Mouse (Mus musculus): ENCODE measurements around the gene Fam43b. TPM values are rescaled to one million over a fixed set of nuclear protein-coding genes. Genes with fewer than 3 reads are reported as not detected.

Gene Fam43b
- polyA plus RNA-seq, 1 experiment from 2014 or later: 8.4 TPM

DNA sequence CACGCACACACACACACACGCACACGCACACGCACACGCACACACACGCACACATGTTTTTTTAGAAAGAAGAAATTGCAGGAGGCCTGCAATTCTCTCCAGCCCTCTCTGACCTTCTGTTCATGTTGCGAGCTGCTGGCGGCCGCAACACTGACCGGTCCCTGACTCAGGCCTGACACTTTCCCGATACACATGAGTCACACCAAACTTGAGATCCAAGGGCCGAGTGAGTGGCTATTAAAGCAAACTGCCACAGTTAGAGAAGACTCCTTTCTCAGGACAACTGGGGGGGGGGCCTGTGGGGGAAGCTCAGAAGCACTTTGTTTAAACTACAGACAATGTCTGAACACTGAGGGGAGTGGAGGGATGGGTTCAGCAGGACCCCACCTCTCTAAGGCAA is 39.8 kb downstream of the Fam43b start:
- no peaks in the 10 kb centered on the region; the same call in 1 of the 2 replicates for H3K4me1 ChIP-seq (replicated peaks; ENCODE audit: control insufficient read depth, insufficient read depth, low read length)
- ATAC-seq: no peak
- H3K9ac ChIP-seq (replicated peaks; ENCODE audit: low read depth, low read length): no peak overlapping the region
- no peaks in the 10 kb centered on the region for H3K9me3 ChIP-seq (ENCODE audit: control insufficient read depth, low read length)
- no peaks in the 10 kb centered on the region for H3K27me3 ChIP-seq (replicated peaks; ENCODE audit: control insufficient read depth, insufficient read depth, low read length)
- no peak overlapping the region for H3K4me3 ChIP-seq (replicated peaks; ENCODE audit: low read length)
- no peak overlapping the region for H3K27ac ChIP-seq (ENCODE audit: low read length)
- H3K36me3 ChIP-seq (ENCODE audit: control insufficient read depth, insufficient read depth): no peaks in the 10 kb centered on the region
- H3K4me2 ChIP-seq (ENCODE audit: low read length): no peak overlapping the region
- WGBS: 93% methylated on average over 12 of the region's 12 CpGs

DNA sequence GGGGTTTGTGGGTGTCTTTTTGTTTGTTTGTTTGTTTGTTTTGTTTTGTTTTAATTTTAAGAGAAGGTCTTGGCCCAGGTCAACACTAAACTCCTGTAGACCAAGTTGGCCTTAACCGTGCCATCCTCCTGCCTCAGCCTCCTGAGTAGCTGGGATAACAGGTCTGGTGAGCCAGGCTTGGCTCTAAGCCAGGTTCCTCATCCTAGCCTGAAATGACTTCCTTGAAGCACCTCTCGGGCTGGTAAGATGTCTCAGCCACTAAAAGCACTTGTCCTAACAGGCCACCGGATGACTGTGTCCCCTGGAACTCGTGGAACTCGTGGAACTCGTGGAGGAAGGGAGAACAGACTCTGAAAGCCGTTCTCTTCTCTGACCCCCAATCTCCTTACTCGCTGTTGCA is 40.2 kb downstream of the Fam43b start:
- H3K36me3 ChIP-seq (ENCODE audit: control insufficient read depth, insufficient read depth): no peaks in the 10 kb centered on the region
- no peaks in the 10 kb centered on the region for H3K27me3 ChIP-seq (replicated peaks; ENCODE audit: control insufficient read depth, insufficient read depth, low read length)
- no peak overlapping the region for H3K9ac ChIP-seq (replicated peaks; ENCODE audit: low read depth, low read length)
- no peaks in the 10 kb centered on the region for H3K4me1 ChIP-seq (replicated peaks; ENCODE audit: control insufficient read depth, insufficient read depth, low read length)
- H3K4me2 ChIP-seq (ENCODE audit: low read length): no peak overlapping the region
- ATAC-seq: no peak
- H3K27ac ChIP-seq (ENCODE audit: low read length): no peak overlapping the region
- H3K4me3 ChIP-seq (replicated peaks; ENCODE audit: low read length): no peak overlapping the region
- no peaks in the 10 kb centered on the region for H3K9me3 ChIP-seq (ENCODE audit: control insufficient read depth, low read length)
- WGBS: 86% methylated on average over 8 of the region's 8 CpGs

DNA sequence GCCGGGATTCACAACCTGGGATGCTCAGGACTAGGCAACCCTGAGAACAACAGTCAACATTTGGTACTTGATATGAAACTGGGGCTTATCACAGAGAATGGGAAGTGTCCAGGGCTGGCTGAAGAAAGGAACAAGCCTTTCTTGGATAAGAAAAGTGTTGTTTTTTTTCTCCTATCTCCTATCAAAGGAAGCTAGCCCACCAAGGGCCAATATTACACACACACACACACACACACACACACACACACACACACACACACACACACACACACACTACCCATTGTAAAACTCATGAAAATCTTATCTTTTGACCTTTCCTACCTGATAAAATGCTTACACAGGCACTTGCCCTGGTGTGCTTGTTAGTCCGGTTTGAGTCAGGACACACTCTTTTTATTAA is 40.8 kb downstream of the Fam43b start:
- H3K9me3 ChIP-seq (ENCODE audit: control insufficient read depth, low read length): no peaks in the 10 kb centered on the region
- no peaks in the 10 kb centered on the region for H3K36me3 ChIP-seq (ENCODE audit: control insufficient read depth, insufficient read depth)
- no peak overlapping the region for H3K4me2 ChIP-seq (ENCODE audit: low read length)
- H3K4me1 ChIP-seq (replicated peaks; ENCODE audit: control insufficient read depth, insufficient read depth, low read length): no peaks in the 10 kb centered on the region
- 94% methylated on average over 2 of the region's 2 CpGs for WGBS
- no peak overlapping the region for H3K9ac ChIP-seq (replicated peaks; ENCODE audit: low read depth, low read length)
- H3K4me3 ChIP-seq (replicated peaks; ENCODE audit: low read length): no peak overlapping the region
- H3K27me3 ChIP-seq (replicated peaks; ENCODE audit: control insufficient read depth, insufficient read depth, low read length): no peaks in the 10 kb centered on the region
- no peak for ATAC-seq
- H3K27ac ChIP-seq (ENCODE audit: low read length): no peak overlapping the region

DNA sequence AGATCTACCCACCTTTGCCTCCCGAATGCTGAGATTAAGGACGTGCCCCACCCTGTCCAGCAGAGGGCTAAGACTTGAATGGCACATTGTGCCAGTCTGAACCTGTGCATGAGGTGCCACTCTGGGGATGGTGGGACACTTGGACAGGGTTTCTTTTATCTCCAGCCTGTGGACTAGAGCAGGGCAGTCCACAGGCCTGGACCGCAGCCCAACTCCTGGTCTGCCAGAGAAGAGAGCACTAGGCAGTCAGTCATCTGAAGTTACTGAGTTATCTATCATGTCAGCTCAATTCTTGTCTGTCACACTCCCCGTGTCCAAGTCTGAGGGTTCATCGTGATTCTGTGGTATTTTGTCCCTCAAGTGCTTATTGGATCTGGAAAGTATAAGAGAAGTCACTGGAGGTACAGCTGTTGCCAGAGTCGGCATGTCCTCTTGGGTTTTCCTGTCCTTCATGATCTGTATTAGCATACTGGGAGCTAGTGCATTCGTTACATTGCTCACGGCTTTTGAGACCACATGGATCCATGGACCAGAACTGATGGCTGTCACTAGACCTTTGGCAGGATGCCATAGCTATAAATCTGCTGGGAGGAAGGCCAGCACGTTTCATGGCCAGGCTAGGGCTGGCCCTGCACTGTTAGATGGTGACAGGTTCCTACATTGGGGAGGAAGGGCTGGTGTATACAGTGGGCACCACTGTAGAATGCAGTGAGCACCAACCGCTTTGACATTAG is 42.7 kb downstream of the Fam43b start:
- ATAC-seq: no peak
- H3K4me1 ChIP-seq (replicated peaks; ENCODE audit: control insufficient read depth, insufficient read depth, low read length): no peaks in the 10 kb centered on the region
- no peak overlapping the region for H3K27ac ChIP-seq (ENCODE audit: low read length)
- no peak overlapping the region for H3K4me2 ChIP-seq (ENCODE audit: low read length)
- WGBS: 80% methylated on average over 10 of the region's 10 CpGs
- H3K36me3 ChIP-seq (ENCODE audit: control insufficient read depth, insufficient read depth): no peaks in the 10 kb centered on the region
- H3K9me3 ChIP-seq (ENCODE audit: control insufficient read depth, low read length): no peaks in the 10 kb centered on the region
- H3K27me3 ChIP-seq (replicated peaks; ENCODE audit: control insufficient read depth, insufficient read depth, low read length): no peaks in the 10 kb centered on the region
- no peak overlapping the region for H3K9ac ChIP-seq (replicated peaks; ENCODE audit: low read depth, low read length)
- H3K4me3 ChIP-seq (replicated peaks; ENCODE audit: low read length): no peak overlapping the region

DNA sequence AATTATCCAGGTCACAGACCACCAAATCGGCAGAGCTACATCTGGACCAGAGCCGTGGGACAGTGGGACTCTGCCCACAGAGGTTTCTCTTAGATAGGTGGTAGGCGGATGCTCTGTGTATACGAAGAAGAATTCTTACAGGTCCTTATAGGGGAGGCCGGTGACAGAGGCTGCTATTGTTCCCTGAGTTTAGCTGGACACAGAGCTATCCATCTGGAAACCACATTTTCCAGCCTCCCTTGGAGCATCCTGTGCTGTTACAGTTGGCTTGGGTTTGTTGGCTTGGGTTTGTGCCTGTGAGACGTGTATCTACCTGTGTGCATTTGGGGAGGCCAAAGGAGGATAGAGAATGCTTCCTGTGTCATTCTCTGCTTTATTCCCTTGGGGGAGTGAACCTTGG is 43.6 kb downstream of the Fam43b start:
- H3K36me3 ChIP-seq (ENCODE audit: control insufficient read depth, insufficient read depth): no peaks in the 10 kb centered on the region
- H3K27ac ChIP-seq (ENCODE audit: low read length): no peak overlapping the region
- no peaks in the 10 kb centered on the region for H3K9me3 ChIP-seq (ENCODE audit: control insufficient read depth, low read length)
- H3K4me3 ChIP-seq (replicated peaks; ENCODE audit: low read length): no peak overlapping the region
- H3K27me3 ChIP-seq (replicated peaks; ENCODE audit: control insufficient read depth, insufficient read depth, low read length): no peaks in the 10 kb centered on the region
- ATAC-seq: no peak
- no peak overlapping the region for H3K9ac ChIP-seq (replicated peaks; ENCODE audit: low read depth, low read length)
- H3K4me1 ChIP-seq (replicated peaks; ENCODE audit: control insufficient read depth, insufficient read depth, low read length): no peaks in the 10 kb centered on the region
- 85% methylated on average over 6 of the region's 6 CpGs for WGBS
- H3K4me2 ChIP-seq (ENCODE audit: low read length): no peak overlapping the region

DNA sequence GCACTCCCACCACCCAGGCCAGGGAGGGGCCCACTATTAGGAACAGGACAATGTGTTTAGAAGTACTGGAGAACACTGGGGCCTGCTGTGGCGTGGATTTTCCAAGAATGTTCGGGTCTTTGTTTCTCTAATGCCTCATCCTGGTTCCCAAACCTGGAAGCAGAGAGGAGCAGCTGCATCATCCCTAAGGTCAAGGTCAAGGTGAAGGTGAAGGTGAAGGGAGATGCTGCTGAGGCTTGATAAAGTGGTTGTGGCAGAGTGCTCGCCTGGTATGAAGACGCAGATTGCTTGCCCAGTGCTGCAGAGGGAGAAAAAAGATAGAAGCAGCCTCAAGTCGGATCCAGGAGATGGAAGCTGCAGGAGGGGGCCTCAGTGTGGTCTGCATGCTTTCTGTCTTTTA is 44.5 kb downstream of the Fam43b start:
- no peak overlapping the region for H3K9ac ChIP-seq (replicated peaks; ENCODE audit: low read depth, low read length)
- ATAC-seq: no peak
- no peak overlapping the region for H3K4me2 ChIP-seq (ENCODE audit: low read length)
- no peak overlapping the region for H3K27ac ChIP-seq (ENCODE audit: low read length)
- H3K4me3 ChIP-seq (replicated peaks; ENCODE audit: low read length): no peak overlapping the region
- no peaks in the 10 kb centered on the region for H3K27me3 ChIP-seq (replicated peaks; ENCODE audit: control insufficient read depth, insufficient read depth, low read length)
- H3K36me3 ChIP-seq (ENCODE audit: control insufficient read depth, insufficient read depth): no peaks in the 10 kb centered on the region
- 86% methylated on average over 5 of the region's 5 CpGs for WGBS
- H3K4me1 ChIP-seq (replicated peaks; ENCODE audit: control insufficient read depth, insufficient read depth, low read length): no peaks in the 10 kb centered on the region
- no peaks in the 10 kb centered on the region for H3K9me3 ChIP-seq (ENCODE audit: control insufficient read depth, low read length)

DNA sequence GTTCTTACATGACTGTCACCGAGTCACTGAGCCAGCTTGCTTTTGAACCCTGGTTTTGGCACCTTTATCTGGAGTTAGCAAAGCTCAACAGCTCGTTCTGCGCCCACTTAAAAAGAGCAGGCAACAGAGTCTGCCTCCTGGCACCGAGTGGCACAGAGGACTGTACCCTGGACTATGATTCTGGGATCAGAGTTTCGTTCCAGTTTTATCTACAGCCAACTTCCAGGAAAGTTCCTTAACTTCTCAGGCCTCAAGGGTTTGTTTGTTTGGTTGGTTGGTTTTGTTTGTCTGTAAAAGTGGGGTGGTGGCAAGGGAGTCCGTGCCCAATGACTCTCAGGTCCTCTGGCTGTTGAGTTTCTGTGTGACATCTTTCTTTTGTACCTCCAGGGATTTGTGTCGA is 47.6 kb downstream of the Fam43b start:
- Histone ChIP-seq H3K9me3 (ENCODE audit: control insufficient read depth, low read length) (no peaks in the 10 kb centered on the region), H3K27me3 (replicated peaks; ENCODE audit: control insufficient read depth, insufficient read depth, low read length) (no peaks in the 10 kb centered on the region), H3K27ac (ENCODE audit: low read length) (no peak overlapping the region), H3K4me2 (ENCODE audit: low read length) (no peak overlapping the region), H3K4me1 (replicated peaks; ENCODE audit: control insufficient read depth, insufficient read depth, low read length) (no peaks in the 10 kb centered on the region), H3K4me3 (replicated peaks; ENCODE audit: low read length) (no peak overlapping the region), H3K36me3 (ENCODE audit: control insufficient read depth, insufficient read depth) (no peaks in the 10 kb centered on the region), H3K9ac (replicated peaks; ENCODE audit: low read depth, low read length) (no peak overlapping the region)
- no peak for ATAC-seq
- WGBS: 80% methylated on average over 7 of the region's 7 CpGs

DNA sequence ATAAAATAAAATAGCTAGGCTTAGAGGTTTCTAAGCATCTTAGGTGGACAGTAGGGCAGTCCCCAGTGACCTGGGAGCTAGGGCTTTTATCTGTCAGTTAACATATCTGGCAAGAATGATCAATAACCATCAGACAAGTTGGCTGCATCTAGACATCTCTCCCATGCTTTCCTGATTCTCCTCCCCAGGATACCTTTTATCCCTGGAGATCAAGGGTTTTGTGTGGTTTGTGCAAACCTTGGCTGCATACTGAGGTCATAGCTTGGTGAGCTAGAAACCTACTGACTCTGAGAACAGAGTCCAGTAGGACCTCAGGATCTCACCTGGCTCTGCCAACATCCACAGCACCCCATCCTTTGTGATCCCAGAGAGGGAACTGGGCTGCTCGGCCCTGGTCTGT is 49.0 kb downstream of the Fam43b start:
- ATAC-seq: no peak
- H3K4me3 ChIP-seq (replicated peaks; ENCODE audit: low read length): no peak overlapping the region

DNA sequence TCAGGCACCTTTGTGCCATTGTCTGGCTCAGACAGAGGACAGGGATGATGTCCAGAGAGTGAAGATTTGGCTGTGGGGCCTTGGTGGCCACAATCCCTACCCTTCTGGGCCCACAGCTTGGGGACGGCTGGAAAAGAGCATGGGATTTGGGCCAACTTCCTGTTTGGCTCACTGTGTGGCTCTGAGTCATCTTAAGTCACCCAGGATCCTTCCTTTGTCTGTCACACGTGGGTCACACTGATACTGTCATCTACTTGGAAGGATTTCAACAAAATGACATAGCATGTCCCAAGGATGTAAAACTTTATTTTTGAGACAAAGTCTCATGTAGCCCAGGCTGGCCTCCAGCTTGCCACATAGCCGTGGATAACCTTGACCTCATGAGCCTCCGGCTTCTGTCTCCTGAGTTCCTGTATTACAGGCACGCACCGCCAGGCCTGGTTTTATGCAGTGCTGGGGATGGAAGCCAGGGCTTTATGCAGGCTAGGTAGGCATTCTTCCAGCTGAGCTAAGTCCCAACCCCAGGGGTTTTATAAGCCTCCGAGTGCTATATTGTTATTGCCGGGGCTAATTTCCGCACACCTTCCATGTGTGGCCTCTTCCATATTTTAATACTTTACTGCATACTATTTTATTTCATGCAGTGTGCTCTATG is 51.3 kb downstream of the Fam43b start:
- no peaks in the 10 kb centered on the region for H3K36me3 ChIP-seq (ENCODE audit: control insufficient read depth, insufficient read depth)
- no peak overlapping the region for H3K4me3 ChIP-seq (replicated peaks; ENCODE audit: low read length)
- 70% methylated on average over 9 of the region's 9 CpGs for WGBS
- H3K27ac ChIP-seq (ENCODE audit: low read length): no peak overlapping the region
- H3K27me3 ChIP-seq (replicated peaks; ENCODE audit: control insufficient read depth, insufficient read depth, low read length): no peaks in the 10 kb centered on the region
- ATAC-seq: no peak
- H3K4me2 ChIP-seq (ENCODE audit: low read length): no peak overlapping the region
- H3K9me3 ChIP-seq (ENCODE audit: control insufficient read depth, low read length): no peaks in the 10 kb centered on the region
- no peak overlapping the region for H3K9ac ChIP-seq (replicated peaks; ENCODE audit: low read depth, low read length)
- H3K4me1 ChIP-seq (replicated peaks; ENCODE audit: control insufficient read depth, insufficient read depth, low read length): no peaks in the 10 kb centered on the region

More for the DNA sequence above, 49.0 kb downstream of the Fam43b start:
- no peaks in the 10 kb centered on the region for H3K9me3 ChIP-seq (ENCODE audit: control insufficient read depth, low read length)
- no peak overlapping the region for H3K9ac ChIP-seq (replicated peaks; ENCODE audit: low read depth, low read length)
- H3K4me1 ChIP-seq (replicated peaks; ENCODE audit: control insufficient read depth, insufficient read depth, low read length): no peaks in the 10 kb centered on the region
- 68% methylated on average over 1 of the region's 1 CpGs for WGBS
- no peaks in the 10 kb centered on the region for H3K27me3 ChIP-seq (replicated peaks; ENCODE audit: control insufficient read depth, insufficient read depth, low read length)
- H3K4me2 ChIP-seq (ENCODE audit: low read length): no peak overlapping the region
- no peaks in the 10 kb centered on the region for H3K36me3 ChIP-seq (ENCODE audit: control insufficient read depth, insufficient read depth)
- no peak overlapping the region for H3K27ac ChIP-seq (ENCODE audit: low read length)

Measured in forebrain, embryonic 16.5 days (tissue).